Mouse (Mus musculus) liver, postnatal 0 days (tissue): ENCODE results near the gene Padi2. TPM values are rescaled to one million over a fixed set of nuclear protein-coding genes. Genes with fewer than 3 reads are reported as not detected.

Source experiments
- ATAC-seq: fragments of 200-750 bp; cut with Nextera tagmentation; 2 replicates; pipeline ENCODE4 v1.8.0; 2017; ENCODE audit warnings: mild to moderate bottlenecking, moderate library complexity
- DNase-seq: peaks from one replicate; pipeline ENCODE4 v3.0.0-alpha.2; 2016
- H3K27ac ChIP-seq: fragments of 300-500 bp; sonication (generic); 2 replicates; pipeline ENCODE4 v1.5.1; 2014; ENCODE audit warnings: antibody characterized with exemption, moderate library complexity, mild to moderate bottlenecking, low read depth
- H3K27me3 ChIP-seq: fragments of 300-500 bp; sonication (generic); 2 replicates; pipeline ENCODE4 v1.6.1; 2014; ENCODE audit warnings: low read length, control low read depth, mixed read lengths; ENCODE audit not compliant: insufficient read depth
- H3K36me3 ChIP-seq: fragments of 300-500 bp; sonication (generic); replicated peaks from 2 replicates; pipeline ENCODE4 v1.6.1; 2014; ENCODE audit warnings: mild to moderate bottlenecking, control low read depth, low read length, moderate library complexity, mixed read lengths; ENCODE audit not compliant: insufficient read depth
- H3K4me1 ChIP-seq: fragments of 300-500 bp; sonication (generic); 2 replicates; pipeline ENCODE4 v1.6.1; 2014; ENCODE audit warnings: antibody characterized with exemption, mild to moderate bottlenecking, control low read depth; ENCODE audit not compliant: insufficient read depth
- H3K4me2 ChIP-seq: fragments of 300-500 bp; sonication (generic); 2 replicates; pipeline ENCODE4 v1.6.1; 2014; ENCODE audit warnings: low read depth, mild to moderate bottlenecking, low read length, moderate library complexity, mixed read lengths
- H3K4me3 ChIP-seq: fragments of 300-500 bp; sonication (generic); 2 replicates; pipeline ENCODE4 v1.5.1; 2014; ENCODE audit warnings: low read depth, low read length
- H3K9ac ChIP-seq: fragments of 300-500 bp; sonication (generic); replicated peaks from 2 replicates; pipeline ENCODE4 v1.6.1; 2014; ENCODE audit warnings: mild to moderate bottlenecking, moderate library complexity
- H3K9me3 ChIP-seq: fragments of 300-500 bp; sonication (generic); 2 replicates; pipeline ENCODE4 v1.6.1; 2016; ENCODE audit warnings: mild to moderate bottlenecking, control low read depth, low read length, mixed read lengths
- CTCF ChIP-seq: sonication (generic); IDR thresholded peaks from 2 replicates; pipeline ENCODE4 v1.5.1; 2016; ENCODE audit warnings: antibody characterized with exemption, low read depth
- EP300 ChIP-seq: IDR thresholded peaks from 2 replicates; pipeline ENCODE4 v1.6.1; 2016; ENCODE audit warnings: antibody characterized with exemption, low read depth, mild to moderate bottlenecking
- WGBS: fragments of 180-500 bp; shearing (Covaris S2); extraction: QIAGEN DNeasy Blood & Tissue Kit; methylation state at CpG from one replicate; pipeline ENCODE4 v1.1.7; 2014; ENCODE audit not compliant: insufficient replicate concordance; 5-methylcytosine and 5-hydroxymethylcytosine counted together
- polyA plus RNA-seq: library from polyadenylated mRNA; unstranded; fragments of >200 nt; fragmentation: Nextera tagmentation; extraction: Ambion mirVana; gene quantifications from 2 replicates; pipeline ENCODE4 v1.2.1, GENCODE M21; 2015

Padi2 gene
- polyA plus RNA-seq, 1 experiment from 2014 or later, result 2.1 TPM

- WGBS, result 21% methylated on average over 17 of the region's 17 CpGs
- peak overlapping the region; percentile 67 for H3K9ac ChIP-seq
- H3K36me3 ChIP-seq, result no peaks in the 10 kb centered on the region
- H3K4me2 ChIP-seq, result peak overlapping the region; percentile 87
- no peak overlapping the region for H3K27ac ChIP-seq
- H3K4me1 ChIP-seq, result peaks cover 19% of the 10 kb centered on the region
- ATAC-seq (no peak), DNase-seq (no peak)
- no peak for TF ChIP-seq EP300
- no peak for TF ChIP-seq CTCF
- H3K9me3 ChIP-seq, result no peaks in the 10 kb centered on the region
- H3K4me3 ChIP-seq, result peak overlapping the region; percentile 41
- H3K27me3 ChIP-seq, result peaks cover 12% of the 10 kb centered on the region; the same call in 1 of the 2 replicates
Measured at GRCm38 (mm10) chr4:140957131-140957702, 51.1 kb downstream of the Padi2 start.

GRCm38 (mm10) chr4:140957725-140958124 lies 51.6 kb downstream of the Padi2 start:
- 3% methylated on average over 13 of the region's 13 CpGs for WGBS
- Histone ChIP-seq H3K9me3 (no peaks in the 10 kb centered on the region), H3K36me3 (no peaks in the 10 kb centered on the region), H3K27me3 (peaks cover 12% of the 10 kb centered on the region; the same call in 1 of the 2 replicates), H3K4me1 (peaks cover 24% of the 10 kb centered on the region), H3K27ac (no peak overlapping the region), H3K9ac (peak overlapping the region; percentile 67), H3K4me3 (peak overlapping the region; percentile 41), H3K4me2 (peak overlapping the region; percentile 87)
- TF ChIP-seq CTCF (peak; percentile 95), EP300 (no peak)
- ATAC-seq (no peak), DNase-seq (peak; percentile 82)

- H3K9me3 ChIP-seq, result no peaks in the 10 kb centered on the region
- H3K4me3 ChIP-seq, result no peak overlapping the region
- H3K9ac ChIP-seq, result no peak overlapping the region
- no peak overlapping the region for H3K27ac ChIP-seq
- peaks cover 27% of the 10 kb centered on the region for H3K4me1 ChIP-seq
- H3K36me3 ChIP-seq, result no peaks in the 10 kb centered on the region
- 45% methylated on average over 6 of the region's 6 CpGs for WGBS
- TF ChIP-seq CTCF (no peak), EP300 (no peak)
- no peak for ATAC-seq
- peaks cover 12% of the 10 kb centered on the region; the same call in 1 of the 2 replicates for H3K27me3 ChIP-seq
- no peak for DNase-seq
- no peak overlapping the region for H3K4me2 ChIP-seq
Measured at GRCm38 (mm10) chr4:140958319-140958718, 52.2 kb downstream of the Padi2 start.

- H3K27ac ChIP-seq, result no peak overlapping the region
- peaks cover 12% of the 10 kb centered on the region; the same call in 1 of the 2 replicates for H3K27me3 ChIP-seq
- no peak overlapping the region for H3K9ac ChIP-seq
- no peaks in the 10 kb centered on the region for H3K9me3 ChIP-seq
- DNase-seq (no peak), ATAC-seq (no peak)
- no peaks in the 10 kb centered on the region for H3K36me3 ChIP-seq
- no peak overlapping the region for H3K4me3 ChIP-seq
- peaks cover 32% of the 10 kb centered on the region for H3K4me1 ChIP-seq
- TF ChIP-seq EP300 (no peak), CTCF (no peak)
- 79% methylated on average over 7 of the region's 7 CpGs for WGBS
- H3K4me2 ChIP-seq, result no peak overlapping the region
Measured at GRCm38 (mm10) chr4:140959128-140959679, 53.1 kb downstream of the Padi2 start.

DNA sequence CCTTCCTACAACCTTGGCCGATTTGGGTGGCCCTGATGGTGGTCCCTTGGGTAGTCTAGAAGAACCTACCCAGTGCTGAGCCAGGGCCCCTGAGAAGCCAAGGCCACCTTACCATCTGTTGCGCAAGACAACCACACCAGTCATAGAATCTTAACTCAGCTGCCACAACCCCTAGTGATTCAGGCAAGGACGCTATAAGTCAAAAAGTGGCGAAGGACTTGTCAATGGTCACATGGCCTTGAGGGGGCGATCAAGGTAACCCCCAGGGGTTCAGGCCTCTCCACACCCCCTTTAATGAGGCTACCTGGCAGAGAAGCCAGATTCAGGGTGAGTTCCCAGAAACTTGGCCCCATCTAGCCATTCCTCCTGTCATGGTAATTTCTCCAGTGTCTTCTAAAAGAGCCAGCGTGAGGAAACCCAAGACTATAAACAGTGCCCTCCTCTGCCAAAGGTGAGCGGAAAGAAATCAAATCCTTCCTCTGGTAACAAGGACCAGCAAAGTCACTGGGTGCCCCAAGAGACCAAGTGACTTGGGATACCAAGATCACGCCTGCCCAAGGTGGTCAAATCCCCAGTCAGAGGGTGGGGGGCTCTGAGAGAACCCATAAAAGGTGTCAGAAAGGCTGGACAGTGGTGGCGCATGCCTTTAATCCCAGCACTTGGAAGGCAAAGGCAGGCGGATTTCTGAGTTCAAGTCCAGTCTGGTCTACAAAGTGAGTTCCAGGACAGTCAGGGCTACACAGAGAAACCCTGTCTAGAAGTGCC lies 53.8 kb downstream of the Padi2 start:
- ATAC-seq (no peak), DNase-seq (no peak)
- Histone ChIP-seq H3K4me3 (no peak overlapping the region), H3K36me3 (no peaks in the 10 kb centered on the region), H3K9ac (no peak overlapping the region), H3K9me3 (no peaks in the 10 kb centered on the region), H3K27me3 (peaks cover 12% of the 10 kb centered on the region; the same call in 1 of the 2 replicates), H3K4me2 (peak overlapping the region; percentile 83; the same call in 1 of the 2 replicates), H3K4me1 (peaks cover 32% of the 10 kb centered on the region), H3K27ac (no peak overlapping the region; the same call in 1 of the 2 replicates)
- TF ChIP-seq CTCF, result no peak
- TF ChIP-seq EP300, result no peak
- 67% methylated on average over 10 of the region's 10 CpGs for WGBS
